Mouse (Mus musculus): ENCODE results near the gene 9930111J21Rik1. TPM values are rescaled to one million over a fixed set of nuclear protein-coding genes. Genes with fewer than 3 reads are reported as not detected.
"Not testable (repeated sequence)": the region's sequence is repeated elsewhere in the genome, so short reads cannot be mapped to it uniquely, and the experiment has no call there.

Gene 9930111J21Rik1
- polyA plus RNA-seq, 1 experiment from 2014 or later = 0.74 TPM

- H3K4me3 ChIP-seq (ENCODE audit: low read length); ATAC-seq (replicated peaks; ENCODE audit: extremely low read depth, insufficient read depth, low FRiP score); H3K27me3 ChIP-seq (ENCODE audit: control insufficient read depth, insufficient read depth, low read length); H3K4me2 ChIP-seq (ENCODE audit: low read depth, low read length); H3K9ac ChIP-seq (ENCODE audit: low read length); H3K27ac ChIP-seq (ENCODE audit: low read length); H3K4me1 ChIP-seq (ENCODE audit: control insufficient read depth, insufficient read depth, low read length); H3K9me3 ChIP-seq (replicated peaks; ENCODE audit: control insufficient read depth, low read length); H3K36me3 ChIP-seq (ENCODE audit: control insufficient read depth, insufficient read depth): not testable (repeated sequence)
- 52% methylated on average over 1 of the region's 1 CpGs for WGBS
Observed at GRCm38 (mm10) chr11:48933422-48933821, 45.8 kb downstream of the 9930111J21Rik1 start.

GRCm38 (mm10) chr11:48928068-48928467 lies 51.1 kb downstream of the 9930111J21Rik1 start:
- 91% methylated on average over 1 of the region's 1 CpGs for WGBS
- not testable (repeated sequence) for H3K36me3 ChIP-seq (ENCODE audit: control insufficient read depth, insufficient read depth); ATAC-seq (replicated peaks; ENCODE audit: extremely low read depth, insufficient read depth, low FRiP score); H3K27ac ChIP-seq (ENCODE audit: low read length); H3K9ac ChIP-seq (ENCODE audit: low read length); H3K4me3 ChIP-seq (ENCODE audit: low read length); H3K27me3 ChIP-seq (ENCODE audit: control insufficient read depth, insufficient read depth, low read length); H3K4me2 ChIP-seq (ENCODE audit: low read depth, low read length); H3K9me3 ChIP-seq (replicated peaks; ENCODE audit: control insufficient read depth, low read length); H3K4me1 ChIP-seq (ENCODE audit: control insufficient read depth, insufficient read depth, low read length)

GRCm38 (mm10) chr11:48926437-48926836 lies 52.8 kb downstream of the 9930111J21Rik1 start:
- H3K9me3 ChIP-seq (replicated peaks; ENCODE audit: control insufficient read depth, low read length); H3K4me3 ChIP-seq (ENCODE audit: low read length); H3K36me3 ChIP-seq (ENCODE audit: control insufficient read depth, insufficient read depth); H3K4me2 ChIP-seq (ENCODE audit: low read depth, low read length); H3K27ac ChIP-seq (ENCODE audit: low read length); H3K9ac ChIP-seq (ENCODE audit: low read length); H3K4me1 ChIP-seq (ENCODE audit: control insufficient read depth, insufficient read depth, low read length); ATAC-seq (replicated peaks; ENCODE audit: extremely low read depth, insufficient read depth, low FRiP score); H3K27me3 ChIP-seq (ENCODE audit: control insufficient read depth, insufficient read depth, low read length): not testable (repeated sequence)

DNA sequence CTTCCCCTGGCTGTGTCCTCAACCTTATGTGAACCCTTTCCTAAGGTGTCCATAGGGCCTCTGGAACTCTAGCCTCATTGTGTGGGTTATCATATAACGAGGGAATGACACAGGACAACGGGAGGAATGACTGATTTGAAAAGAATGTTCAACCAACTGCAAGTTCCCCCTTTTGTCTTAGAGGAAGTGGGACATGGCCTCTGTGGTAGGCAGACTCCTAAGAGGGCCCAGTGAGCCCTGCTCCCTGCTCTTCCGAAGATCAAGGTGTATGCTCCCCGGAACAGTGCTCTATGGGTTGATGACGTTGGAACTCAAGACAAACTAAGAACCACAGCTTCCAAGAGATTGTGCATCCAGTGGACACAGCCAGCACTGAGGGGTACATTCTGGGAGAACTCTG lies 55.4 kb downstream of the 9930111J21Rik1 start:
- not testable (repeated sequence) for H3K4me3 ChIP-seq (ENCODE audit: low read length); H3K9ac ChIP-seq (ENCODE audit: low read length); H3K4me1 ChIP-seq (ENCODE audit: control insufficient read depth, insufficient read depth, low read length); H3K4me2 ChIP-seq (ENCODE audit: low read depth, low read length); ATAC-seq (replicated peaks; ENCODE audit: extremely low read depth, insufficient read depth, low FRiP score); H3K36me3 ChIP-seq (ENCODE audit: control insufficient read depth, insufficient read depth); H3K9me3 ChIP-seq (replicated peaks; ENCODE audit: control insufficient read depth, low read length); H3K27me3 ChIP-seq (ENCODE audit: control insufficient read depth, insufficient read depth, low read length); H3K27ac ChIP-seq (ENCODE audit: low read length)
- WGBS = 59% methylated on average over 5 of the region's 5 CpGs

GRCm38 (mm10) chr11:48918380-48918779 lies 60.8 kb downstream of the 9930111J21Rik1 start:
- WGBS = 64% methylated on average over 3 of the region's 3 CpGs
- no peak for ATAC-seq (replicated peaks; ENCODE audit: extremely low read depth, insufficient read depth, low FRiP score)
- H3K4me2 ChIP-seq (ENCODE audit: low read depth, low read length) = no peak overlapping the region

GRCm38 (mm10) chr11:48913611-48914010 lies 65.6 kb downstream of the 9930111J21Rik1 start:
- no peak overlapping the region for H3K4me2 ChIP-seq (ENCODE audit: low read depth, low read length)
- H3K27ac ChIP-seq (ENCODE audit: low read length) = no peak overlapping the region
- H3K36me3 ChIP-seq (ENCODE audit: control insufficient read depth, insufficient read depth) = no peaks in the 10 kb centered on the region
- no peaks in the 10 kb centered on the region for H3K9me3 ChIP-seq (replicated peaks; ENCODE audit: control insufficient read depth, low read length)
- ATAC-seq (replicated peaks; ENCODE audit: extremely low read depth, insufficient read depth, low FRiP score) = no peak
- H3K27me3 ChIP-seq (ENCODE audit: control insufficient read depth, insufficient read depth, low read length) = no peaks in the 10 kb centered on the region
- H3K4me3 ChIP-seq (ENCODE audit: low read length) = no peak overlapping the region
- H3K4me1 ChIP-seq (ENCODE audit: control insufficient read depth, insufficient read depth, low read length) = no peaks in the 10 kb centered on the region
- no peak overlapping the region for H3K9ac ChIP-seq (ENCODE audit: low read length)
- WGBS = 89% methylated on average over 1 of the region's 1 CpGs

More at GRCm38 (mm10) chr11:48918380-48918779, 60.8 kb downstream of the 9930111J21Rik1 start:
- H3K27ac ChIP-seq (ENCODE audit: low read length) = no peak overlapping the region
- H3K36me3 ChIP-seq (ENCODE audit: control insufficient read depth, insufficient read depth) = no peaks in the 10 kb centered on the region
- H3K4me1 ChIP-seq (ENCODE audit: control insufficient read depth, insufficient read depth, low read length) = no peaks in the 10 kb centered on the region
- H3K27me3 ChIP-seq (ENCODE audit: control insufficient read depth, insufficient read depth, low read length) = no peaks in the 10 kb centered on the region
- no peak overlapping the region for H3K9ac ChIP-seq (ENCODE audit: low read length)
- no peaks in the 10 kb centered on the region for H3K9me3 ChIP-seq (replicated peaks; ENCODE audit: control insufficient read depth, low read length)
- H3K4me3 ChIP-seq (ENCODE audit: low read length) = no peak overlapping the region

GRCm38 (mm10) chr11:48908459-48908858 lies 70.7 kb downstream of the 9930111J21Rik1 start:
- H3K27ac ChIP-seq (ENCODE audit: low read length) = no peak overlapping the region
- H3K27me3 ChIP-seq (ENCODE audit: control insufficient read depth, insufficient read depth, low read length) = no peaks in the 10 kb centered on the region
- H3K4me2 ChIP-seq (ENCODE audit: low read depth, low read length) = no peak overlapping the region
- no peaks in the 10 kb centered on the region for H3K4me1 ChIP-seq (ENCODE audit: control insufficient read depth, insufficient read depth, low read length)
- 49% methylated on average over 1 of the region's 1 CpGs for WGBS
- no peak overlapping the region for H3K9ac ChIP-seq (ENCODE audit: low read length)
- no peaks in the 10 kb centered on the region for H3K36me3 ChIP-seq (ENCODE audit: control insufficient read depth, insufficient read depth)
- no peaks in the 10 kb centered on the region for H3K9me3 ChIP-seq (replicated peaks; ENCODE audit: control insufficient read depth, low read length)
- ATAC-seq (replicated peaks; ENCODE audit: extremely low read depth, insufficient read depth, low FRiP score) = no peak
- no peak overlapping the region for H3K4me3 ChIP-seq (ENCODE audit: low read length)

GRCm38 (mm10) chr11:48902021-48902420 lies 77.2 kb downstream of the 9930111J21Rik1 start, which contains the start of gene Gm5431:
TSS of gene Gm5431 (minus strand) at chr11:48902214.
- Histone ChIP-seq H3K27me3 (ENCODE audit: control insufficient read depth, insufficient read depth, low read length) (no peaks in the 10 kb centered on the region), H3K4me1 (ENCODE audit: control insufficient read depth, insufficient read depth, low read length) (no peaks in the 10 kb centered on the region), H3K9me3 (replicated peaks; ENCODE audit: control insufficient read depth, low read length) (no peaks in the 10 kb centered on the region), H3K27ac (ENCODE audit: low read length) (no peak within 1 kb of the TSS), H3K36me3 (ENCODE audit: control insufficient read depth, insufficient read depth) (no peaks in the 10 kb centered on the region), H3K4me3 (ENCODE audit: low read length) (no peak within 1 kb of the TSS), H3K4me2 (ENCODE audit: low read depth, low read length) (no peak within 1 kb of the TSS), H3K9ac (ENCODE audit: low read length) (no peak within 1 kb of the TSS)
- no peak for ATAC-seq (replicated peaks; ENCODE audit: extremely low read depth, insufficient read depth, low FRiP score)
- WGBS = 44% methylated on average over 2 of the region's 2 CpGs

GRCm38 (mm10) chr11:48901567-48901930 lies 77.6 kb downstream of the 9930111J21Rik1 start:
- not testable (repeated sequence) for H3K27me3 ChIP-seq (ENCODE audit: control insufficient read depth, insufficient read depth, low read length); H3K4me1 ChIP-seq (ENCODE audit: control insufficient read depth, insufficient read depth, low read length); H3K9me3 ChIP-seq (replicated peaks; ENCODE audit: control insufficient read depth, low read length); H3K9ac ChIP-seq (ENCODE audit: low read length); H3K36me3 ChIP-seq (ENCODE audit: control insufficient read depth, insufficient read depth); H3K27ac ChIP-seq (ENCODE audit: low read length); H3K4me3 ChIP-seq (ENCODE audit: low read length); ATAC-seq (replicated peaks; ENCODE audit: extremely low read depth, insufficient read depth, low FRiP score); H3K4me2 ChIP-seq (ENCODE audit: low read depth, low read length)
- whole genome bisulfite sequencing = 88% methylated on average over 1 of the region's 1 CpGs

Data from heart, embryonic 16.5 days (tissue).